Mouse (Mus musculus) stomach, postnatal 0 days (tissue): ENCODE results near the gene Plin2. TPM values are rescaled to one million over a fixed set of nuclear protein-coding genes. Genes with fewer than 3 reads are reported as not detected.

Experiments used
- ATAC-seq: fragments of 200-750 bp; cut with Nextera tagmentation; 2 replicates; pipeline ENCODE4 v1.8.0; 2017; ENCODE audit not compliant: low FRiP score, low TSS enrichment
- DNase-seq: peaks from one replicate; pipeline ENCODE4 v3.0.0-alpha.2; 2016; ENCODE audit warnings: low spot score
- H3K27ac ChIP-seq: fragments of 300-500 bp; sonication (generic); replicated peaks from 2 replicates; pipeline ENCODE4 v1.5.1; 2014; ENCODE audit warnings: mild to moderate bottlenecking, control low read depth
- H3K27me3 ChIP-seq: fragments of 300-500 bp; sonication (generic); 2 replicates; pipeline ENCODE4 v1.6.1; 2014; ENCODE audit warnings: low read length; ENCODE audit not compliant: control insufficient read depth, insufficient read depth
- H3K36me3 ChIP-seq: fragments of 300-500 bp; sonication (generic); 2 replicates; pipeline ENCODE4 v1.6.1; 2014; ENCODE audit warnings: low read length, mixed read lengths; ENCODE audit not compliant: control insufficient read depth, insufficient read depth
- H3K4me1 ChIP-seq: fragments of 300-500 bp; sonication (generic); replicated peaks from 2 replicates; pipeline ENCODE4 v1.6.1; 2014; ENCODE audit warnings: antibody characterized with exemption; ENCODE audit not compliant: control insufficient read depth, insufficient read depth
- H3K4me2 ChIP-seq: fragments of 300-500 bp; sonication (generic); replicated peaks from 2 replicates; pipeline ENCODE4 v1.6.1; 2014; ENCODE audit warnings: low read depth, mild to moderate bottlenecking, control low read depth, moderate library complexity
- H3K4me3 ChIP-seq: fragments of 300-500 bp; sonication (generic); 2 replicates; pipeline ENCODE4 v1.5.1; 2014; ENCODE audit warnings: low read depth, low read length, control low read depth
- H3K9ac ChIP-seq: fragments of 300-500 bp; sonication (generic); 2 replicates; pipeline ENCODE4 v1.6.1; 2014; ENCODE audit warnings: mild to moderate bottlenecking, low read length, control low read depth, mixed read lengths
- H3K9me3 ChIP-seq: fragments of 300-500 bp; sonication (generic); 2 replicates; pipeline ENCODE4 v1.6.1; 2016; ENCODE audit warnings: low read length; ENCODE audit not compliant: control insufficient read depth
- CTCF ChIP-seq: IDR thresholded peaks from 2 replicates; pipeline ENCODE4 v1.5.1; 2016; ENCODE audit warnings: antibody characterized with exemption, low read depth, mild to moderate bottlenecking, moderate library complexity
- EP300 ChIP-seq: optimal IDR thresholded peaks from 2 replicates; pipeline ENCODE3; 2016; ENCODE audit warnings: antibody characterized with exemption
- WGBS: fragments of 180-500 bp; shearing (Covaris S2); extraction: QIAGEN DNeasy Blood & Tissue Kit; methylation state at CpG from one replicate; pipeline ENCODE4 v1.1.7; 2014; 5-methylcytosine and 5-hydroxymethylcytosine counted together
- polyA plus RNA-seq: library from polyadenylated mRNA; unstranded; fragments of >200 nt; fragmentation: Nextera tagmentation; extraction: Ambion mirVana; gene quantifications from 2 replicates; pipeline ENCODE4 v1.2.1, GENCODE M21; 2015

Gene Plin2
- 50.7 and 57.8 TPM in 2 replicates for polyA plus RNA-seq

GRCm38 (mm10) chr4:86669780-86670201, at the start of gene Plin2:
Gene Plin2 (minus strand): TSS chr4:86670060.
- no peaks in the 10 kb centered on the region; the same call in 1 of the 2 replicates for H3K4me1 ChIP-seq
- peak within 1 kb of the TSS; percentile 89 for H3K27ac ChIP-seq
- peak; percentile 83 for DNase-seq
- H3K4me3 ChIP-seq, result peak within 1 kb of the TSS; percentile 74
- TF ChIP-seq EP300, result no peak
- no peak for TF ChIP-seq CTCF
- H3K4me2 ChIP-seq, result peak within 1 kb of the TSS; percentile 68
- under 1% methylated on average over 18 of the region's 18 CpGs for WGBS
- peak; percentile 91 for ATAC-seq
- no peaks in the 10 kb centered on the region for H3K9me3 ChIP-seq
- H3K27me3 ChIP-seq, result no peaks in the 10 kb centered on the region
- peaks cover 2% of the 10 kb centered on the region; the same call in 1 of the 2 replicates for H3K36me3 ChIP-seq
- peak within 1 kb of the TSS; percentile 78 for H3K9ac ChIP-seq

- Histone ChIP-seq H3K4me1 (peaks cover 3% of the 10 kb centered on the region; the same call in 1 of the 2 replicates), H3K9ac (no peak overlapping the region), H3K4me3 (no peak overlapping the region), H3K27ac (no peak overlapping the region), H3K9me3 (no peaks in the 10 kb centered on the region), H3K36me3 (no peaks in the 10 kb centered on the region), H3K27me3 (no peaks in the 10 kb centered on the region), H3K4me2 (no peak overlapping the region)
- peak; percentile 53 for ATAC-seq
- WGBS, result 50% methylated on average over 4 of the region's 4 CpGs
- no peak for DNase-seq
- TF ChIP-seq EP300 (peak; percentile 58), CTCF (no peak)
These were observed 49.2 kb upstream of the Plin2 start for GRCm38 (mm10) chr4:86718878-86719577.

GRCm38 (mm10) chr4:86717176-86717575, 47.3 kb upstream of the Plin2 start:
- Histone ChIP-seq H3K9me3 (no peaks in the 10 kb centered on the region), H3K9ac (no peak overlapping the region), H3K27me3 (no peaks in the 10 kb centered on the region), H3K4me1 (peaks cover 7% of the 10 kb centered on the region; the same call in 1 of the 2 replicates), H3K4me3 (no peak overlapping the region), H3K36me3 (no peaks in the 10 kb centered on the region), H3K27ac (no peak overlapping the region), H3K4me2 (no peak overlapping the region)
- DNase-seq (no peak), ATAC-seq (no peak)
- 35% methylated on average over 1 of the region's 1 CpGs for WGBS
- TF ChIP-seq EP300, result no peak
- TF ChIP-seq CTCF, result no peak

- Histone ChIP-seq H3K9me3 (no peaks in the 10 kb centered on the region), H3K4me3 (no peak overlapping the region), H3K27ac (no peak overlapping the region), H3K27me3 (no peaks in the 10 kb centered on the region), H3K36me3 (no peaks in the 10 kb centered on the region), H3K9ac (no peak overlapping the region), H3K4me2 (no peak overlapping the region), H3K4me1 (peaks cover 6% of the 10 kb centered on the region; the same call in 1 of the 2 replicates)
- WGBS, result 74% methylated on average over 1 of the region's 1 CpGs
- no peak for ATAC-seq
- no peak for DNase-seq
- TF ChIP-seq EP300 (no peak), CTCF (no peak)
These were observed 45.5 kb upstream of the Plin2 start for GRCm38 (mm10) chr4:86715341-86715740.

- Histone ChIP-seq H3K9ac (no peak overlapping the region), H3K27me3 (no peaks in the 10 kb centered on the region), H3K9me3 (no peaks in the 10 kb centered on the region), H3K36me3 (no peaks in the 10 kb centered on the region), H3K27ac (peak overlapping the region; percentile 85), H3K4me3 (no peak overlapping the region), H3K4me2 (no peak overlapping the region), H3K4me1 (peaks cover 6% of the 10 kb centered on the region; the same call in 1 of the 2 replicates)
- 43% methylated on average over 2 of the region's 2 CpGs for WGBS
- TF ChIP-seq EP300 (no peak), CTCF (no peak)
- ATAC-seq, result peak; percentile 65
- DNase-seq, result peak; percentile 39
These were observed 43.7 kb upstream of the Plin2 start for GRCm38 (mm10) chr4:86713518-86713917.

- Histone ChIP-seq H3K36me3 (no peaks in the 10 kb centered on the region), H3K9ac (no peak overlapping the region), H3K4me3 (no peak overlapping the region), H3K27me3 (no peaks in the 10 kb centered on the region), H3K9me3 (no peaks in the 10 kb centered on the region), H3K4me1 (peaks cover 6% of the 10 kb centered on the region; the same call in 1 of the 2 replicates), H3K27ac (peak overlapping the region; percentile 76), H3K4me2 (peak overlapping the region; percentile 3)
- TF ChIP-seq EP300 (no peak), CTCF (no peak)
- 34% methylated on average over 12 of the region's 12 CpGs for WGBS
- DNase-seq, result peak; percentile 74
- peak; percentile 88 for ATAC-seq
These were observed 42.9 kb upstream of the Plin2 start for GRCm38 (mm10) chr4:86712751-86713195.
